Mouse (Mus musculus) CH12.LX (cell line): ENCODE measurements around the gene Tmem30b. TPM values are rescaled to one million over a fixed set of nuclear protein-coding genes. Genes with fewer than 3 reads are reported as not detected.

Source experiments
- DNase-seq: peaks from one replicate; pipeline ENCODE4 v3.0.0-alpha.2; 2013; ENCODE audit errors: extremely low read depth
- H3K27ac ChIP-seq: 2 replicates; pipeline ENCODE4 v1.5.1; 2012; ENCODE audit warnings: low read depth, mild to moderate bottlenecking, control low read depth, moderate library complexity; ENCODE audit not compliant: insufficient read depth
- H3K27me3 ChIP-seq: replicated peaks from 2 replicates; pipeline ENCODE3; 2012; ENCODE audit warnings: inconsistent platforms
- H3K36me3 ChIP-seq, 2 experiments: replicated peaks in 1 of 2; 2 replicates each; pipeline versions ENCODE3 to v1.6.1; 2012; ENCODE audit warnings: inconsistent platforms in 1 of 2, low read length in 1 of 2, mild to moderate bottlenecking in 1 of 2, mixed read lengths in 1 of 2, moderate library complexity in 1 of 2; ENCODE audit not compliant: control insufficient read depth in 1 of 2, insufficient read depth in 1 of 2
- H3K4me1 ChIP-seq, 2 experiments: 2 replicates each; pipeline ENCODE4 v1.6.1; 2012; ENCODE audit warnings: inconsistent platforms in 1 of 2, moderate library complexity in 1 of 2; ENCODE audit not compliant: insufficient read depth in 2 of 2, control insufficient read depth in 1 of 2
- H3K4me2 ChIP-seq: 2 replicates; pipeline ENCODE4 v1.6.1; 2012; ENCODE audit warnings: low read depth, mild to moderate bottlenecking, control low read depth; ENCODE audit not compliant: poor library complexity, insufficient read depth, severe bottlenecking
- H3K4me3 ChIP-seq, 3 experiments: fragments of 150-350 bp in 1 of 3; sonication (generic) in 1 of 3; replicated peaks in 1 of 3; 2 replicates each; pipeline versions ENCODE3 to v1.5.1; 2011 to 2012; ENCODE audit warnings: low read depth in 2 of 3, low read length in 2 of 3, mild to moderate bottlenecking in 2 of 3, moderate library complexity in 2 of 3, control low read depth in 1 of 3, improper control_type of control experiment in 1 of 3, inconsistent platforms in 1 of 3, mixed read lengths in 1 of 3; ENCODE audit not compliant: poor library complexity in 1 of 3
- H3K79me2 ChIP-seq: replicated peaks from 2 replicates; pipeline ENCODE4 v1.6.1; 2012; ENCODE audit warnings: mild to moderate bottlenecking, moderate library complexity; ENCODE audit not compliant: control insufficient read depth, poor library complexity, insufficient read depth, severe bottlenecking; ENCODE audit errors: extremely low read depth
- H3K9ac ChIP-seq: 2 replicates; pipeline ENCODE4 v1.6.1; 2012; ENCODE audit warnings: low read depth, mild to moderate bottlenecking, control low read depth, moderate library complexity; ENCODE audit not compliant: insufficient read depth
- H3K9me3 ChIP-seq: replicated peaks from 2 replicates; pipeline ENCODE3; 2012; ENCODE audit warnings: low read length, inconsistent platforms, mixed read lengths
- BHLHE40 ChIP-seq: IDR thresholded peaks from 2 replicates; pipeline ENCODE4 v1.6.1; 2011; ENCODE audit warnings: mild to moderate bottlenecking, low read depth, low read length, improper control_type of control experiment
- CHD1 ChIP-seq: IDR thresholded peaks from 2 replicates; pipeline ENCODE4 v1.6.1; 2012; ENCODE audit warnings: low read depth, low read length, improper control_type of control experiment, inconsistent platforms
- CHD2 ChIP-seq: IDR thresholded peaks from 2 replicates; pipeline ENCODE4 v1.6.1; 2011; ENCODE audit warnings: low read length, improper control_type of control experiment
- CTCF ChIP-seq, 2 experiments: IDR thresholded peaks in 1 of 2; conservative IDR thresholded peaks in 1 of 2; 2 replicates each; pipeline ENCODE4 v1.5.1; 2011 to 2012; ENCODE audit warnings: low read depth in 2 of 2, low read length in 2 of 2, improper control_type of control experiment in 1 of 2, inconsistent platforms in 1 of 2, mild to moderate bottlenecking in 1 of 2, moderate library complexity in 1 of 2
- ELF1 ChIP-seq: IDR thresholded peaks from 2 replicates; pipeline ENCODE4 v1.6.1; 2014; ENCODE audit warnings: low read depth, mild to moderate bottlenecking, inconsistent platforms, low read length, improper control_type of control experiment
- JUND ChIP-seq: conservative IDR thresholded peaks from 2 replicates; pipeline ENCODE4 v1.6.1; 2011; ENCODE audit warnings: low read depth, low read length, improper control_type of control experiment
- MAFK ChIP-seq: IDR thresholded peaks from 2 replicates; pipeline ENCODE4 v1.6.1; 2011; ENCODE audit warnings: low read length, improper control_type of control experiment; ENCODE audit not compliant: insufficient replicate concordance
- MAX ChIP-seq: IDR thresholded peaks from 2 replicates; pipeline ENCODE4 v1.6.1; 2011; ENCODE audit warnings: low read length, improper control_type of control experiment
- NELFE ChIP-seq: IDR thresholded peaks from 2 replicates; pipeline ENCODE4 v1.6.1; 2011; ENCODE audit warnings: low read depth, low read length, improper control_type of control experiment
- PAX5 ChIP-seq: IDR thresholded peaks from 2 replicates; pipeline ENCODE4 v1.6.1; 2012; ENCODE audit warnings: low read length, inconsistent platforms, mixed read lengths
- POLR2AphosphoS2 ChIP-seq: IDR thresholded peaks from 2 replicates; pipeline ENCODE4 v1.6.1; 2011; ENCODE audit warnings: low read depth, low read length, improper control_type of control experiment
- RAD21 ChIP-seq: IDR thresholded peaks from 2 replicates; pipeline ENCODE4 v1.6.1; 2011; ENCODE audit warnings: low read depth, mild to moderate bottlenecking, low read length, improper control_type of control experiment, moderate library complexity
- TBP ChIP-seq: conservative IDR thresholded peaks from 2 replicates; pipeline ENCODE4 v1.6.1; 2011; ENCODE audit warnings: low read depth, low read length, improper control_type of control experiment
- UBTF ChIP-seq: IDR thresholded peaks from 2 replicates; pipeline ENCODE4 v1.6.1; 2012; ENCODE audit warnings: low read depth, mild to moderate bottlenecking, inconsistent platforms, low read length, improper control_type of control experiment, moderate library complexity
- ZC3H11A ChIP-seq: IDR thresholded peaks from 2 replicates; pipeline ENCODE4 v1.6.1; 2012; ENCODE audit warnings: low read depth, mild to moderate bottlenecking, inconsistent platforms, low read length, improper control_type of control experiment
- ZKSCAN1 ChIP-seq: IDR thresholded peaks from 2 replicates; pipeline ENCODE4 v1.6.1; 2012; ENCODE audit warnings: low read depth, inconsistent platforms, low read length, improper control_type of control experiment, borderline replicate concordance
- dilution Hi-C: fragments of 300-500 bp; cut with MboI; formaldehyde crosslinking; loops from 2 replicates; pipeline ENCODE4 v1.14.3; 2020; ENCODE audit warnings: low sequenced_read_pairs; ENCODE audit not compliant: extremely low pct_unique_long_range_greater_than_20kb, extremely low pct_ligation_motif_present
- in situ Hi-C: fragments of 300-500 bp; cut with MboI; formaldehyde crosslinking; loops from 3 replicates; pipeline ENCODE4 v1.14.3; 2019; ENCODE audit warnings: low sequenced_read_pairs, low pct_ligation_motif_present, low pct_unique_long_range_greater_than_20kb, mixed read lengths
- polyA plus RNA-seq: library from polyadenylated mRNA; unstranded; fragments of >175 nt; gene quantifications from 2 replicates; pipeline ENCODE4 v1.2.1, GENCODE M21; 2012; ENCODE audit warnings: low read depth; ENCODE audit not compliant: insufficient read length
- total RNA-seq, 2 experiments: library from RNA; depleted of rRNA; stranded (reverse); fragments of 300-350 nt in 1 of 2; fragments of >200 nt in 1 of 2; gene quantifications; 2 replicates each; pipeline ENCODE4 v1.2.3; 2012 to 2014

Tmem30b gene
- total and polyA plus RNA-seq, 3 experiments: not detected

GRCm38 (mm10) chr12:73548259-73548658, 2.1 kb upstream of the Tmem30b start:
- no peaks in the 10 kb centered on the region for H3K27me3 ChIP-seq
- no peak for DNase-seq
- in situ Hi-C loops: no loop called here

GRCm38 (mm10) chr12:73547646-73548045, 1.5 kb upstream of the Tmem30b start:
- no peaks in the 10 kb centered on the region for H3K4me1 ChIP-seq
- no peak overlapping the region for H3K4me2 ChIP-seq
- dilution Hi-C loops: no loop called here
- no peak overlapping the region for H3K4me3 ChIP-seq
- no peaks in the 10 kb centered on the region for H3K79me2 ChIP-seq
- H3K9me3 ChIP-seq: peaks cover 14% of the 10 kb centered on the region
- no peak for TF ChIP-seq MAFK
- TF ChIP-seq ZKSCAN1: no peak
- TF ChIP-seq MAX: no peak
- TF ChIP-seq ELF1: no peak
- no peak for TF ChIP-seq RAD21
- no peak for TF ChIP-seq CHD1
- no peak for TF ChIP-seq CTCF (conservative IDR thresholded peaks at IDR 0.05 in 1 of 2, IDR thresholded peaks at IDR 0.05 in 1 of 2; ENCODE audit: low read depth in 2 of 2, low read length in 2 of 2)
- no peak for TF ChIP-seq BHLHE40
- no peak for TF ChIP-seq PAX5
- TF ChIP-seq NELFE: no peak
- TF ChIP-seq TBP: no peak
- TF ChIP-seq CHD2: no peak
- no peak for TF ChIP-seq JUND
- no peaks in the 10 kb centered on the region for H3K27me3 ChIP-seq
- no peaks in the 10 kb centered on the region for H3K36me3 ChIP-seq
- no peak overlapping the region for H3K27ac ChIP-seq
- in situ Hi-C loops: no loop called here
- DNase-seq: no peak
- no peak overlapping the region for H3K9ac ChIP-seq

More at GRCm38 (mm10) chr12:73548259-73548658, 2.1 kb upstream of the Tmem30b start:
- no peak overlapping the region for H3K4me2 ChIP-seq
- no peaks in the 10 kb centered on the region for H3K79me2 ChIP-seq
- H3K4me1 ChIP-seq: no peaks in the 10 kb centered on the region
- no peak for TF ChIP-seq ZKSCAN1
- TF ChIP-seq, all 38 proteins: peak for 0
- Histone ChIP-seq H3K4me3 (no peak overlapping the region), H3K36me3 (no peaks in the 10 kb centered on the region), H3K9me3 (peaks cover 14% of the 10 kb centered on the region), H3K27ac (no peak overlapping the region), H3K9ac (no peak overlapping the region)
- dilution Hi-C loops: no loop called here

- Histone ChIP-seq H3K36me3 (no peaks in the 10 kb centered on the region), H3K4me1 (no peaks in the 10 kb centered on the region), H3K4me2 (no peak overlapping the region), H3K27ac (no peak overlapping the region), H3K9ac (no peak overlapping the region), H3K9me3 (peaks cover 14% of the 10 kb centered on the region), H3K4me3 (no peak overlapping the region), H3K27me3 (no peaks in the 10 kb centered on the region), H3K79me2 (no peaks in the 10 kb centered on the region)
- TF ChIP-seq ZC3H11A: no peak
- no peak for TF ChIP-seq POLR2AphosphoS2
- no peak for TF ChIP-seq UBTF
- dilution Hi-C loops: no loop called here
- in situ Hi-C loops: no loop called here
- DNase-seq: no peak
These were observed 513 bp downstream of the Tmem30b start for GRCm38 (mm10) chr12:73545672-73546085.
